Mouse (Mus musculus) C2C12 (cell line): ENCODE measurements around the gene Slc39a11. TPM values are rescaled to one million over a fixed set of nuclear protein-coding genes. Genes with fewer than 3 reads are reported as not detected.
A peak's percentile ranks its signal among the peaks of the same experiment; 100 is the strongest.

Experiments
- H3K27me3 ChIP-seq: one replicate; pipeline ENCODE4 v1.6.1; 2011; ENCODE audit not compliant: control insufficient read depth, insufficient read depth, insufficient read length
- H3K36me3 ChIP-seq: one replicate; pipeline ENCODE4 v1.6.1; 2011; ENCODE audit not compliant: control insufficient read depth, insufficient read depth
- H3K4me3 ChIP-seq: one replicate; pipeline ENCODE4 v1.5.1; 2011; ENCODE audit warnings: mild to moderate bottlenecking, control low read depth; ENCODE audit not compliant: poor library complexity, insufficient read depth, severe bottlenecking
- H3K79me2 ChIP-seq: one replicate; pipeline ENCODE4 v1.6.1; 2011; ENCODE audit not compliant: control insufficient read depth, insufficient read depth
- H3K79me3 ChIP-seq: one replicate; pipeline ENCODE4 v1.6.1; 2011; ENCODE audit warnings: low read depth, control low read depth
- H3ac ChIP-seq: one replicate; pipeline ENCODE3; 2011; ENCODE audit warnings: low read depth; ENCODE audit not compliant: control insufficient read depth, insufficient read length
- CEBPB ChIP-seq: IDR thresholded peaks from one replicate; pipeline ENCODE4 v1.6.1; 2011; ENCODE audit warnings: low read depth, mild to moderate bottlenecking, control low read depth, moderate library complexity
- CTCF ChIP-seq: IDR thresholded peaks from one replicate; pipeline ENCODE4 v1.5.1; 2011; ENCODE audit not compliant: control insufficient read depth, insufficient read depth, insufficient read length
- FOSL1 ChIP-seq: IDR thresholded peaks from one replicate; pipeline ENCODE4 v1.8.0; 2011; ENCODE audit warnings: mild to moderate bottlenecking, low read length; ENCODE audit not compliant: poor library complexity, insufficient read depth, severe bottlenecking
- MAX ChIP-seq: IDR thresholded peaks from one replicate; pipeline ENCODE4 v1.6.1; 2011; ENCODE audit warnings: mild to moderate bottlenecking, control low read depth
- MYOD1 ChIP-seq: IDR thresholded peaks from one replicate; pipeline ENCODE4 v1.6.1; 2011; ENCODE audit warnings: low read depth; ENCODE audit not compliant: control insufficient read depth, insufficient read length
- MYOG ChIP-seq: IDR thresholded peaks from one replicate; pipeline ENCODE4 v1.6.1; 2011; ENCODE audit not compliant: control insufficient read depth, insufficient read length; ENCODE audit errors: extremely low read depth
- USF1 ChIP-seq: IDR thresholded peaks from one replicate; pipeline ENCODE4 v1.6.1; 2011; ENCODE audit warnings: low read depth, mild to moderate bottlenecking, control low read depth, moderate library complexity
- polyA plus RNA-seq: library from polyadenylated mRNA; unstranded; fragments of >200 nt; fragmentation: generic; extraction: Trizol; gene quantifications from one replicate; pipeline ENCODE4 v1.2.1, GENCODE M21; 2012; ENCODE audit warnings: missing spikeins

The Slc39a11 gene
- polyA plus RNA-seq, 1 experiment: 10.0 TPM

DNA sequence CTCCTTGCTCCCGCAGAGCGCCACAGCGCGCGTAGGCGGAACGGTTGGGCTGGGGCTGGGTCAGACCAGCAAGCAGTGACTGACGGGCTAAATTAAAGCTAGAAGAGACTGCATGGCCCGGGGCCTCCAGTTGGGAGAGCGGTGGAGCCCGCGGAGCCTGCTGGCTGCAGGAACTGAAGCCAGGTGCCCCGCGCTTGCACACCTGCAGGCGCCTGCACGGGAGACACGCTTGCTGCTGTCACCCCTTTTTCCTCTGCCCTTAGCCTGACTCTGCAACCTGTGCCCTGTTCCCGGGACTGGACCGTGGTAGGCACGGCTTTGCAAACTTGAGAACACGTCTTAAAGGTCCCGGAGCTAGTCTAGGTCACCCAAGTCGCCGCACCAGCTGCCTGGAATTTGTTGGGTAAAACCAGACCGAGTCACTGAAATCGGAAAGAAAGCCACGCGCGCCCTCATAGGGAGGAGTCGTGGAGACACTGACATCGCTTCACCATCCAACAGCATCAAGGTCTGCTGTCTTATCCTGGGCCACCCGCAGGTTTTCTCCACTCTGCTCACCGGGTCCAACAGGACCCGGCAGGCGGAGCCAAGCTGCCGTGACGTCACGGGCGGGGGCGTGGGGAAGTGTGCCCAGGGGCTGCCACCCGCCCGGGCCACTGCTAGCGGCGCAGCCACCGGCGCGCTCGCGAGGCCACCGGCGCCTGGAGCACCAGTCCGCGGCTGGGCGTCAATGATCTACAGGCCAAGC lies 31.0 kb downstream of the Slc39a11 start, which contains the start of gene Sstr2:
TSS of gene Sstr2 (plus strand) at position 671 of the 748 bp plus-strand sequence.
- Histone ChIP-seq H3K36me3 (no peaks in the 10 kb centered on the region), H3K4me3 (no peak within 1 kb of the TSS), H3K79me3 (no peaks in the 10 kb centered on the region), H3K27me3 (peaks cover 6% of the 10 kb centered on the region), H3K79me2 (no peaks in the 10 kb centered on the region), H3ac (peak within 1 kb of the TSS; percentile 12)
- TF ChIP-seq CEBPB: no peak

DNA sequence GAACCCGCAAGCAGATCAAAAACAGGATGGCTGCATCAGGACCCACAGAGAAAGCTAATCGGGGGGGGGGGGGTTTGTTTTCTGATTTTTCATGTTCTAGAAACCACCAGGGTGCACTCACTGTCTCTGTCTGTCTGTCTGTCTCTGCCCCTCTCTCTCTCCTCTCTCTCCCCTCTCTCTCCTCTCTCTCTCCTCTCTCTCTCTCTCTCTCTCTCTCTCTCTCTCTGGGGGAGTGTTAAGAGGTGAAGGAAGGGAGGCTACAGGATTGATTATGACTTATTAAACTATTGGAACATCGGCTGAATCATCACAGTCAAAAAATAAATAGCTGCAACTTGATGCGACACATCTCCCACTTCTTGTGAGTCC lies 31.6 kb downstream of the Slc39a11 start:
- Histone ChIP-seq H3K79me3 (no peaks in the 10 kb centered on the region), H3K36me3 (no peaks in the 10 kb centered on the region), H3K4me3 (no peak overlapping the region), H3ac (no peak overlapping the region), H3K79me2 (no peaks in the 10 kb centered on the region), H3K27me3 (peaks cover 6% of the 10 kb centered on the region)
- TF ChIP-seq MYOD1 (no peak), MYOG (no peak), CTCF (no peak), FOSL1 (no peak), CEBPB (no peak), USF1 (no peak), MAX (no peak)

GRCm38 (mm10) chr11:113617132-113617911 lies 32.6 kb downstream of the Slc39a11 start:
- Histone ChIP-seq H3K4me3 (no peak overlapping the region), H3ac (no peak overlapping the region), H3K79me3 (no peaks in the 10 kb centered on the region), H3K79me2 (no peaks in the 10 kb centered on the region), H3K36me3 (no peaks in the 10 kb centered on the region), H3K27me3 (peaks cover 6% of the 10 kb centered on the region)
- TF ChIP-seq USF1: no peak
- TF ChIP-seq MYOD1: no peak
- TF ChIP-seq CTCF: no peak
- TF ChIP-seq FOSL1: no peak
- TF ChIP-seq MAX: no peak
- TF ChIP-seq CEBPB: no peak
- TF ChIP-seq MYOG: no peak

- Histone ChIP-seq H3K36me3 (no peaks in the 10 kb centered on the region), H3K79me3 (no peaks in the 10 kb centered on the region), H3K79me2 (no peaks in the 10 kb centered on the region), H3K4me3 (no peak overlapping the region), H3K27me3 (peaks cover 2% of the 10 kb centered on the region), H3ac (no peak overlapping the region)
- TF ChIP-seq MYOD1 (no peak), USF1 (no peak), FOSL1 (no peak), CEBPB (no peak), CTCF (no peak), MAX (no peak), MYOG (no peak)
These were observed 35.4 kb downstream of the Slc39a11 start for GRCm38 (mm10) chr11:113614476-113614875.

DNA sequence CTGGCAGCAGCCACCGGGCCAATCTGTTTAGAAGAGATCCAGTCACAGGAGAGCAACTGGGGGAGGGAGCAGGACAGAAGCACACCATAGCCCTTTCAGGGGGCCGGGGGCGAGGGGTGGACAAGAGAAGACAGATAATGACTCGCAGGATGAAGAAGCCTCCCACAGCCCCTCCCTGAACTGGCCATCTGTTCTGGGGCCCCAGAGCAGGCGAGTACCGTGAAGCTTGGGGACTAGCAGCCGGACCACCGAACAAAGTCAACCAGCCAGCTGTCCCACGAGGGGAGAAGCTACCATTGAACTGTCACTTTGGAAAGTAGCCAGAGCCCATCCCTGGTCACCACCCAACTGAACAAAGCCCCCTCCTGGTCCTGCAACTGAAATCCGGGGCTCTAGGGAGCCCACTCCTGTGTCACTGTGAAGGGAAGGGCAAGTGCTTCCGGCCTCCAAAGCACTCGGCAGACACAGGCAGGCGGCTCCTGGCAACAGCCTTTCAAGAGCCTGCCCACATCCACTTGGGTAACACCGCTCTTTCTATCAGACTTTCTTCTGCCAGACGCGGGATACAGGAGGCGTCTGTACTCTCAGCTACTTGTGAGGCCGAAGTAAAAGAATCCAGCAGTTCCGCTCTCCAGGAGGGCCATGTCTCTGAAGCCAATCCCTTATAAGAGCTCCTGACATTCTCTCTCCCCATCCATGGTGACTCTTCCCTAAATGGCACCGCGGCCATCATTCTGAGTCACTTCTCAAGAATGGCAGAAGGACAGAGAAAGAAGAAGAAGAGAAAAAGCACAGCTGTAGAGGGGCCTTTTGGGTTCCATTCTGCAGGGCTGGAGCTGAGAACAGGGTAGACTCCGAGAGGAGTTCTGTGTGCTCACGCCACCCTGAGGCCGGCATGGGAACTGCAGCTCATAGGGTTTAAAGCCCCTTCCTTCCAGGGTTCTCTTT lies 37.9 kb downstream of the Slc39a11 start:
- H3K79me3 ChIP-seq: no peaks in the 10 kb centered on the region
- no peak for TF ChIP-seq MYOG
- peak; percentile 58 for TF ChIP-seq CTCF
- no peak for TF ChIP-seq CEBPB
- TF ChIP-seq FOSL1: no peak
- TF ChIP-seq MAX: no peak
- H3K4me3 ChIP-seq: no peak overlapping the region
- H3K36me3 ChIP-seq: no peaks in the 10 kb centered on the region
- no peaks in the 10 kb centered on the region for H3K27me3 ChIP-seq
- no peaks in the 10 kb centered on the region for H3K79me2 ChIP-seq
- no peak overlapping the region for H3ac ChIP-seq
